Mouse (Mus musculus): ENCODE results near the gene Rab29. TPM values are rescaled to one million over a fixed set of nuclear protein-coding genes. Genes with fewer than 3 reads are reported as not detected.

Rab29 gene
- polyA plus RNA-seq, 1 experiment, result 27.0 TPM

DNA sequence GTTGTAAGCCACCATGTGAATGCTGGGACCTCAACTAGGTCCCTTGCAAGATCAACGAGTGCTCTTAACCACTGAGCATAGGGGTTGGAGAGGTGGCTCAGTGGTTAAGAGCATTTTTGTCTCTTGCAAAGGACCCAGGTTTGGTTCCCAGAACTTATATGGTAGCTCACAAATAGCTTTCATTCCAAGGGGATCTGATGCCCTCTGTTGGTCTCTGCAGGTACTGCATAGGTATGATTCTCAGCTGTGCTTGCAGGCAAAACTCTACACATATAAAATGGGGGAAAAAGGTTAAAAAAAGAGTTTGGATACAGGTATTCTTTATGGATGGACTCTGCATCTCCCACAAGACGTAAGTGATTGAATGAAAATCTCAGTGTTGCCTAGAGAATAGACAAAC is 15.8 kb downstream of the Rab29 start:
- peak; percentile 12 for DNase-seq
- TF ChIP-seq CTCF (conservative IDR thresholded peaks at IDR 0.05; ENCODE audit: insufficient read depth, insufficient read length, low read depth, low read length), result peak; percentile 23; the same call in 1 of the 2 replicates
- no peak for TF ChIP-seq POLR2A (IDR thresholded peaks at IDR 0.05; ENCODE audit: low read depth, low read length)
- Histone ChIP-seq H3K4me3 (ENCODE audit: insufficient read depth, low read depth, low read length) (no peak overlapping the region), H3K36me3 (ENCODE audit: control insufficient read depth, insufficient read depth, low read length) (no peaks in the 10 kb centered on the region), H3K27me3 (replicated peaks; ENCODE audit: control insufficient read depth, insufficient read depth, low read length) (no peaks in the 10 kb centered on the region), H3K4me1 (ENCODE audit: control insufficient read depth, insufficient read depth, low read length) (no peaks in the 10 kb centered on the region), H3K27ac (ENCODE audit: insufficient read depth, low read depth, low read length) (no peak overlapping the region)
- WGBS, result 61% methylated on average over 2 of the region's 2 CpGs

GRCm38 (mm10) chr1:131886173-131886572 is 19.1 kb downstream of the Rab29 start:
- TF ChIP-seq POLR2A (IDR thresholded peaks at IDR 0.05; ENCODE audit: low read depth, low read length) (no peak), CTCF (conservative IDR thresholded peaks at IDR 0.05; ENCODE audit: insufficient read depth, insufficient read length, low read depth, low read length) (no peak)
- Histone ChIP-seq H3K27ac (ENCODE audit: insufficient read depth, low read depth, low read length) (no peak overlapping the region), H3K27me3 (replicated peaks; ENCODE audit: control insufficient read depth, insufficient read depth, low read length) (no peaks in the 10 kb centered on the region), H3K4me1 (ENCODE audit: control insufficient read depth, insufficient read depth, low read length) (no peaks in the 10 kb centered on the region), H3K4me3 (ENCODE audit: insufficient read depth, low read depth, low read length) (no peak overlapping the region), H3K36me3 (ENCODE audit: control insufficient read depth, insufficient read depth, low read length) (no peaks in the 10 kb centered on the region)
- WGBS, result 74% methylated on average over 2 of the region's 2 CpGs
- no peak for DNase-seq

GRCm38 (mm10) chr1:131886641-131887040 is 19.6 kb downstream of the Rab29 start:
- Histone ChIP-seq H3K4me3 (ENCODE audit: insufficient read depth, low read depth, low read length) (no peak overlapping the region), H3K4me1 (ENCODE audit: control insufficient read depth, insufficient read depth, low read length) (no peaks in the 10 kb centered on the region), H3K27ac (ENCODE audit: insufficient read depth, low read depth, low read length) (no peak overlapping the region), H3K27me3 (replicated peaks; ENCODE audit: control insufficient read depth, insufficient read depth, low read length) (no peaks in the 10 kb centered on the region), H3K36me3 (ENCODE audit: control insufficient read depth, insufficient read depth, low read length) (no peaks in the 10 kb centered on the region)
- TF ChIP-seq POLR2A (IDR thresholded peaks at IDR 0.05; ENCODE audit: low read depth, low read length), result no peak
- TF ChIP-seq CTCF (conservative IDR thresholded peaks at IDR 0.05; ENCODE audit: insufficient read depth, insufficient read length, low read depth, low read length), result no peak
- WGBS, result 51% methylated on average over 3 of the region's 3 CpGs
- DNase-seq, result no peak

DNA sequence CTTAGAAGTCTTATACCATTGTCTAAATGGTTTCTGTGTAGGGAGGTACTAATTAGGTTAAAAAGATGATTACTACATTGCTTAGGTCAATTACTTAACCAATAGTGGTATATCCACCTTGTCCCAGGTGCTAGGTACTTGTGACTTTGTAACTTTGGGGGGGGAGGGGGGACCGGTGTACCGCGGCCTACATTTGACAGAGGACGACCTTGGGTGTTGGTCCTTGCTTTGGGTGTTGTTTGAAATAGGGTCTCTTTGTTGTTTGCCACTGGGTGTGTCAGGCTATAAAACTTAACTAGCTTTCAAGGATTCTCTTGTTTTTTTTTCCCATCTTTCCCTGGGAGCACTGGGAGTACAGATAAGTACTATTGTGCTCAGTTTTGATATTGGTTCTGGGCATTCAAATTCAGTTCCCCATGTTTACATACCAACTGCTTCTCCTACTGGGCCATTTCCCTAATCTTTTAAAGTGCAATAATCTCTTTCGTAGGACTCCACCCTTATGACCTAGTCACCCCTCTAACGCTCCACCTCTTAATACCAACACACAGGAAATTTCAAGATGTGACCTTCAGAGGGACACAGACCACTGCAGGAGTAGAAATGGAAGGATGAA is 23.1 kb downstream of the Rab29 start:
- Histone ChIP-seq H3K27ac (ENCODE audit: insufficient read depth, low read depth, low read length) (no peak overlapping the region), H3K4me1 (ENCODE audit: control insufficient read depth, insufficient read depth, low read length) (no peaks in the 10 kb centered on the region), H3K36me3 (ENCODE audit: control insufficient read depth, insufficient read depth, low read length) (no peaks in the 10 kb centered on the region), H3K4me3 (ENCODE audit: insufficient read depth, low read depth, low read length) (no peak overlapping the region), H3K27me3 (replicated peaks; ENCODE audit: control insufficient read depth, insufficient read depth, low read length) (no peaks in the 10 kb centered on the region)
- no peak for DNase-seq
- 68% methylated on average over 6 of the region's 6 CpGs for WGBS
- TF ChIP-seq POLR2A (IDR thresholded peaks at IDR 0.05; ENCODE audit: low read depth, low read length) (no peak), CTCF (conservative IDR thresholded peaks at IDR 0.05; ENCODE audit: insufficient read depth, insufficient read length, low read depth, low read length) (no peak)

DNA sequence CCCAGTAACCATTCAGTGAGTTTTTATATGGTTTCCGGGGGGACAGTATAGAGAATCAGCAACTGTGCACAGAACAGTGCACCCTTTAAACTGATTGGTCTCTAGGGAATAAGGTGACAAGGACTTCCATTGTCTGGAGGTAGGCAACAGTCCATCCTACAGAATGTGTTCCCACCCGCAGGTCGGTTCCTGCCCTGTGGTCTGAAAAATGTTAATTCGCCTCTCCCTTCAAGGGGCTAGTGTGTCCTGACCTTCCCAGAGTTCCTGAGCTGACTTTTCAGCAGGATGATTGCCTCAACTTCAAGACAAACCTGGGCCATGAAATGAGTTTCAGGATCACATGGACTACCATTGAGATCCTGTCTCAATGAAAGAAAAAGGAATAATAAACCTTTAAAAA is 24.4 kb downstream of the Rab29 start:
- Histone ChIP-seq H3K36me3 (ENCODE audit: control insufficient read depth, insufficient read depth, low read length) (no peaks in the 10 kb centered on the region), H3K4me1 (ENCODE audit: control insufficient read depth, insufficient read depth, low read length) (no peaks in the 10 kb centered on the region), H3K27me3 (replicated peaks; ENCODE audit: control insufficient read depth, insufficient read depth, low read length) (no peaks in the 10 kb centered on the region), H3K4me3 (ENCODE audit: insufficient read depth, low read depth, low read length) (no peak overlapping the region), H3K27ac (ENCODE audit: insufficient read depth, low read depth, low read length) (no peak overlapping the region)
- no peak for DNase-seq
- TF ChIP-seq POLR2A (IDR thresholded peaks at IDR 0.05; ENCODE audit: low read depth, low read length) (no peak), CTCF (conservative IDR thresholded peaks at IDR 0.05; ENCODE audit: insufficient read depth, insufficient read length, low read depth, low read length) (no peak)
- WGBS, result 76% methylated on average over 4 of the region's 4 CpGs

DNA sequence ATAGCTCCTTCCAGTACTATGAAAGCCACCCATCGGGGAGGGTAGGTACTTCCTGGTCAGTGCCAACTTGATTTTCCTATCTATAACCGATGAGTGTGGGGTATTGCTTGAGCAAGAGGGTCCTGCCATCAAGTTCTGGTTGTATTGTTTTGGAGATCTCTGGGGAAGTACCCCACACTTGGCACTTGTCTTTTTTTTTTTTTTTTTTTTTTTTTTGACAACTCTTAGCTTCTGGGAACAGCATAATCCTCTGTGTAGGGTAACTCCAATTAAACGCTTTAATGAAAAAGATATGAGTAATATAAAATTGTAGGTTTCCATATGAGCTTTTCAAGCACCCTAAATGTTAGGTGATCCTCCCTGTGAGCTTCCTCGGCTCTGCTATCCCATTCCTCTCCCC is 35.7 kb downstream of the Rab29 start:
- WGBS, result 87% methylated on average over 4 of the region's 4 CpGs
- no peaks in the 10 kb centered on the region for H3K4me1 ChIP-seq (ENCODE audit: control insufficient read depth, insufficient read depth, low read length)
- H3K4me3 ChIP-seq (ENCODE audit: insufficient read depth, low read depth, low read length), result no peak overlapping the region
- no peak overlapping the region for H3K27ac ChIP-seq (ENCODE audit: insufficient read depth, low read depth, low read length)
- no peaks in the 10 kb centered on the region; the same call in 1 of the 2 replicates for H3K27me3 ChIP-seq (replicated peaks; ENCODE audit: control insufficient read depth, insufficient read depth, low read length)
- TF ChIP-seq POLR2A (IDR thresholded peaks at IDR 0.05; ENCODE audit: low read depth, low read length) (no peak), CTCF (conservative IDR thresholded peaks at IDR 0.05; ENCODE audit: insufficient read depth, insufficient read length, low read depth, low read length) (no peak)
- no peaks in the 10 kb centered on the region for H3K36me3 ChIP-seq (ENCODE audit: control insufficient read depth, insufficient read depth, low read length)
- DNase-seq, result no peak

DNA sequence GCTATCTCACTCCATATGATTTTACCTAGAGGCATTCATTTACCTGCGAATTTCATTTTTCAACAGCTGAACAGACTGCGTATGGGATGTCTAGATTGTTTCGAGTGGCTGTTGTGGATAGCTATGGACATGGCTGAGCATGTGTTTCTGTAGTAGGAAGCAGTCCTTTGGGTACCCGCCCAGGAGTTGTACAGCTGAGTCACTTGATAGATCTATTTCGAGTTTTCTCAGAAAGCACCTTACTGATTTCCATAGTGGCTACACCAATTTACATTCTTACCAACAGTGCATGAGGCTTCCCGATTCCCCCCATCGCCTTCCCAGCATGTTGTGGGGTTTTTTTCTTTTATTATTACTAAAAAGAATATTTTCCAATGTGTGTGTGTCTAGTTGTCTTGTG is 36.2 kb downstream of the Rab29 start:
- no peaks in the 10 kb centered on the region; the same call in 1 of the 2 replicates for H3K27me3 ChIP-seq (replicated peaks; ENCODE audit: control insufficient read depth, insufficient read depth, low read length)
- no peaks in the 10 kb centered on the region for H3K36me3 ChIP-seq (ENCODE audit: control insufficient read depth, insufficient read depth, low read length)
- no peak overlapping the region for H3K4me3 ChIP-seq (ENCODE audit: insufficient read depth, low read depth, low read length)
- 94% methylated on average over 7 of the region's 7 CpGs for WGBS
- H3K4me1 ChIP-seq (ENCODE audit: control insufficient read depth, insufficient read depth, low read length), result no peaks in the 10 kb centered on the region
- no peak for TF ChIP-seq CTCF (conservative IDR thresholded peaks at IDR 0.05; ENCODE audit: insufficient read depth, insufficient read length, low read depth, low read length)
- no peak for TF ChIP-seq POLR2A (IDR thresholded peaks at IDR 0.05; ENCODE audit: low read depth, low read length)
- DNase-seq, result no peak
- H3K27ac ChIP-seq (ENCODE audit: insufficient read depth, low read depth, low read length), result no peak overlapping the region
